Mouse (Mus musculus) liver, embryonic 12.5 days (tissue): ENCODE results near the gene Slco3a1. TPM values are rescaled to one million over a fixed set of nuclear protein-coding genes. Genes with fewer than 3 reads are reported as not detected.

ENCODE experiments used
- ATAC-seq: fragments of 200-750 bp; cut with Nextera tagmentation; 2 replicates; pipeline ENCODE4 v1.8.0; 2017; ENCODE audit warnings: moderate number of reproducible peaks, mild to moderate bottlenecking, moderate library complexity
- H3K27ac ChIP-seq: fragments of 300-500 bp; sonication (generic); 2 replicates; pipeline ENCODE4 v1.5.1; 2016; ENCODE audit warnings: mild to moderate bottlenecking
- H3K27me3 ChIP-seq: fragments of 300-500 bp; sonication (generic); replicated peaks from 2 replicates; pipeline ENCODE4 v1.6.1; 2016; ENCODE audit warnings: mild to moderate bottlenecking, moderate library complexity
- H3K36me3 ChIP-seq: fragments of 300-500 bp; sonication (generic); 2 replicates; pipeline ENCODE4 v1.6.1; 2016; ENCODE audit warnings: mild to moderate bottlenecking, moderate library complexity
- H3K4me1 ChIP-seq: fragments of 300-500 bp; sonication (generic); 2 replicates; pipeline ENCODE4 v1.6.1; 2016
- H3K4me2 ChIP-seq: fragments of 300-500 bp; sonication (generic); 2 replicates; pipeline ENCODE4 v1.6.1; 2016; ENCODE audit warnings: mild to moderate bottlenecking, moderate library complexity
- H3K4me3 ChIP-seq: fragments of 300-500 bp; sonication (generic); 2 replicates; pipeline ENCODE4 v1.5.1; 2016; ENCODE audit warnings: mild to moderate bottlenecking, moderate library complexity
- H3K9ac ChIP-seq: fragments of 300-500 bp; sonication (generic); 2 replicates; pipeline ENCODE4 v1.6.1; 2016; ENCODE audit warnings: mild to moderate bottlenecking, moderate library complexity
- H3K9me3 ChIP-seq: fragments of 300-500 bp; sonication (generic); replicated peaks from 2 replicates; pipeline ENCODE4 v1.6.1; 2016; ENCODE audit warnings: mild to moderate bottlenecking, moderate library complexity
- WGBS: fragments of 180-500 bp; shearing (Covaris S2); methylation state at CpG from one replicate; pipeline ENCODE4 v1.1.7; 2016; ENCODE audit not compliant: insufficient replicate concordance; 5-methylcytosine and 5-hydroxymethylcytosine counted together
- polyA plus RNA-seq: library from polyadenylated mRNA; unstranded; fragments of >200 nt; fragmentation: Nextera tagmentation; extraction: Ambion mirVana; gene quantifications from 2 replicates; pipeline ENCODE4 v1.2.1, GENCODE M21; 2016

The Slco3a1 gene
- polyA plus RNA-seq, 1 experiment from 2014 or later = 2.8 TPM

DNA sequence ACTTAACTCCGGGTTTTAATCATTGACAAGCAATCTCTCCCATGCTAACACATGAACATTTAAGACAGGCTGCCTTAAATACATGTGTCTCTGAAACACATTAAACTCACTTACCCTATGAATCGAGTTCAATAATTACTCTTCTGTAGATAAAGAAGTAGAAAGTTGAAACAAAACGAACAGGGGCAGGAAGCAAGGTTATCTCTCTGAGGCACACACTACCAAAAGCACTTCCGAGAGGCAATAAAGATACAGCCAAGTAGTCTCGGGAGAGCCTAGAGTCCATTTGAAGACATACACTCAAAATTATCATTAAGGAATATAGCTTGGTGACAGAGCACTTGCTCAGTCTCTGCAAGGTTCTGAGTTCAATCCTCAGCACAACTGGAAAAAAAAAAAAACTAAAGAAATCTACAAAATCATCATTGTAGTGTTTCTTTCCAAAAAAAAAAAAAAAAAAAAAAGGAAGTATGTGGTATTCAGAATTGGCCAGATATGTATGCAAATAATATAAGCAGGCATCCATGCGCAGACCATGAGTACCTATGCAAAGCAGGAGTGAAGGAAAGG, 5.5 kb downstream of the Slco3a1 start:
- H3K4me2 ChIP-seq = no peak overlapping the region
- no peak for ATAC-seq
- no peak overlapping the region for H3K9ac ChIP-seq
- peaks cover 29% of the 10 kb centered on the region for H3K27me3 ChIP-seq
- H3K9me3 ChIP-seq = no peaks in the 10 kb centered on the region
- no peak overlapping the region for H3K4me3 ChIP-seq
- H3K36me3 ChIP-seq = no peaks in the 10 kb centered on the region
- peaks cover 8% of the 10 kb centered on the region; the same call in 1 of the 2 replicates for H3K4me1 ChIP-seq
- 18% methylated on average over 6 of the region's 6 CpGs for WGBS
- no peak overlapping the region for H3K27ac ChIP-seq

DNA sequence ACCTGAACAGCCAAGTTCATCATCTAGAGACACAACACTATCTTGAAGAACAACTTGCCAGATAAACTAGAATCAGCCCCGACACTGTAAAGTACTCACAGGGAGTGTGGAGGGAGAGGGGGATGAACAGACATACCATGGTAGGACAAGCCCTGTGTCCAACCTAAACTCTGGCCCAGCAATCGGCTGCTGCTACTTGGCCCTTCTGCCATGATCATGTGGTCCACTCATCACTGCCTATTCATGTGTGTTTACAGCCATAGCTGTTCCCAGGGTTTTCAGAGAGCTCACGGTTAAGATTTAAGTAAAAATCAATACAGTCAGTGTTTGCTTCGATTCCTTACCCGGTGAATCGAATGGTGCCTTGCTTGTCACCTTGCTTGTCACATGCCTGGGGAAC, 7.9 kb downstream of the Slco3a1 start:
- H3K27ac ChIP-seq = no peak overlapping the region
- H3K4me1 ChIP-seq = peaks cover 5% of the 10 kb centered on the region; the same call in 1 of the 2 replicates
- H3K9ac ChIP-seq = no peak overlapping the region
- H3K36me3 ChIP-seq = no peaks in the 10 kb centered on the region
- H3K9me3 ChIP-seq = no peaks in the 10 kb centered on the region
- 67% methylated on average over 6 of the region's 6 CpGs for WGBS
- H3K4me2 ChIP-seq = no peak overlapping the region
- no peak for ATAC-seq
- peaks cover 5% of the 10 kb centered on the region for H3K27me3 ChIP-seq
- no peak overlapping the region for H3K4me3 ChIP-seq

DNA sequence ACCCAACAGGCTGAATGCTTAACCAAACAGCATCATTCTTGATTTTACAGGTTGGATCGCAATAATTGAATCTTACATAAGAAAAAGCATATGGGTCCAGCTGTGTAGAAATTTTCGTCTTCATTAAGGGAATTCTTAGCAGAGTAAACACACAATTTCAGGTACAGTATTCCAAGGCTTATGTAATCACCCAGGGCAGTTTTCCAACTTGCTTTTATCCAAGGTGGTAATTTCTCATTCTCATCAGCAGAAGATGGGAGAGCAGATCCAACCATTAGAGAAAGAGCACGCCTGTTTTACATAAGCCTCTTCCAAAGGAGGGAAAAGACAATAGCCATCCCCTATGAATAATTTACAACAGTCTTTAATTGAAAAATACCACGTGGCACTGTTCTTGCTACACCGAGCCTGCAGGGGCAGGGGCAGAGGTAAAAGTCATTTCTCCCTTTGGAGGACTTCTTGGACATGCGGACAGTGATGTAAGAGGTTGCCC, 9.0 kb downstream of the Slco3a1 start:
- H3K4me3 ChIP-seq = no peak overlapping the region
- no peaks in the 10 kb centered on the region for H3K36me3 ChIP-seq
- H3K9me3 ChIP-seq = no peaks in the 10 kb centered on the region
- 68% methylated on average over 6 of the region's 6 CpGs for WGBS
- no peak for ATAC-seq
- no peak overlapping the region for H3K27ac ChIP-seq
- no peak overlapping the region for H3K4me2 ChIP-seq
- no peaks in the 10 kb centered on the region for H3K27me3 ChIP-seq
- H3K4me1 ChIP-seq = peaks cover 5% of the 10 kb centered on the region; the same call in 1 of the 2 replicates
- H3K9ac ChIP-seq = no peak overlapping the region

DNA sequence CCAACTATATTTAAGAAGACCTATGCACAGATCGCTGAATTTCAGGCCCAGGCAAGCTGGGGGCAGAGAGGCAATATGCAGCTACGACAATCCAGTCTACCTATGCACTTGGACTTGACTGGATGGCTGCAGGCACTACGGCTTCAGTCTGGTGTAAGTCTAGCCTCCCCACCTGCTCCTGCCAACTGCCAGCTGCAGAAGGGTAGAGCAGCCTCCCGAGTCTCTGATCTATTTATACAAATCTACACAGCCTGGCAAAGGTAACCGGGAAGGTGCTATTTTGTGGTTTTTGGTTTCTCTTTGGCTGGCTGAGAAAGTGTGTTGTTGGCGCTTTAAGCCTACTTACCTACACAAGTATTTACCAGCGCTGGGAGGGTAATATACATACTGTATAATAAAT, 10.3 kb downstream of the Slco3a1 start:
- Histone ChIP-seq H3K9me3 (no peaks in the 10 kb centered on the region), H3K4me2 (no peak overlapping the region), H3K27ac (no peak overlapping the region), H3K4me1 (no peaks in the 10 kb centered on the region), H3K9ac (no peak overlapping the region), H3K36me3 (no peaks in the 10 kb centered on the region), H3K4me3 (no peak overlapping the region), H3K27me3 (no peaks in the 10 kb centered on the region)
- ATAC-seq = no peak
- 69% methylated on average over 7 of the region's 7 CpGs for WGBS

DNA sequence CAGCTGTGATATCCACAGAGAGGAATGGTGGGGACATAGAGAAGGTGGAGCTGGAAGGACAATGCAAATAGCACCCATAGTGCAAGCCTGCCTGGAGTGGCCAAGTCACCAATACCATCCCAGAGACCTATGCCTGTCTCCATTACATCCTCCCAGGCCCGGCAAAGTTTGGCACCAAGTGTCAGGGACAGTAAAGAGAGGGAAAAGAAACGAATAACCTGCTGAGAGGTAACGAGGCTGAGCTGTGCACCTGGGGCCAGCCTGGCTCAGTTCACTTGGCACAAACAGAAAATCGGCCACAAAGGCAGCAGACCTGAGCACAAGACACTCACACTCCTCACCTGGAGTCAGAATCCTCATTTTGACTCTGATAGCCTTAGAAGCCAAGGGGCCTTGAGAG, 12.6 kb downstream of the Slco3a1 start:
- no peaks in the 10 kb centered on the region for H3K27me3 ChIP-seq
- H3K4me3 ChIP-seq = no peak overlapping the region
- no peak overlapping the region for H3K9ac ChIP-seq
- H3K4me2 ChIP-seq = no peak overlapping the region
- H3K9me3 ChIP-seq = no peaks in the 10 kb centered on the region
- H3K4me1 ChIP-seq = no peaks in the 10 kb centered on the region
- H3K27ac ChIP-seq = no peak overlapping the region
- 60% methylated on average over 4 of the region's 4 CpGs for WGBS
- H3K36me3 ChIP-seq = no peaks in the 10 kb centered on the region
- no peak for ATAC-seq

DNA sequence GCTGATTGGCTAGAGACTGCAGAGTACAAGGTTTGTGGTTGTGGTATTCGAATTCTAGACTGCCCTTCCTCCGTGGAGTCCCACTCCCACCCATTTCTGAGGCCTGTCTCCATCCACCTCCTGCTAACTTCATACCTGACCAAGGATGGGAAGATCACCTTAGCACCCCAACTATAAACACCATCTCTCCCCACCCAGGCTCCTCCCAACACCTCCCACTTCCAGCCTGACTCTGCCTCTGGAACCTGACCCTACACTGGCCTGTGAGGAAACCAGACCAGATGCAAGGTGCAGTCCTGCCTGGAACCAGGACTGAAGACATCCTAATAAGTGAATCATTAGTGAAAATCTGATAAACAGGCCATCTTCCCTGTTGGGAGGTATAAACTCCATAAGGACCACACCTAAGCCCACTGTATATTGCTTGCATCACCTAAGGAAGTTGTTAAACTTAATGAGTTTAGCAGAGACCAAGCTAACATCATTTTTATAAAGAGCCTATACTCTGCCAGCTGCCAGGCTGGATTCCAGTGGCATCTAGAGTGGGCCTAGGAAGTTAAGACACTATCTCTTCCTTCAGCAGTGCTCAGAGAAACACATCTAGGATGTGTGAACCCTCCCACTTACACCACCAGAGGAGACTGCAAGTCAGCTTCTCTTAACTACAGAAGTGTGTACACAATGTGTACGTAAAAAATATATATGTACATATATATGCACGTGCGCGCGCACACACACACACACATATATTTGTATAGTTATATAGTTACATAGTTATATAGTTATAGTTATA, 13.5 kb downstream of the Slco3a1 start:
- H3K27ac ChIP-seq = no peak overlapping the region
- H3K27me3 ChIP-seq = no peaks in the 10 kb centered on the region
- H3K4me1 ChIP-seq = no peaks in the 10 kb centered on the region
- no peaks in the 10 kb centered on the region for H3K36me3 ChIP-seq
- WGBS = 82% methylated on average over 7 of the region's 7 CpGs
- no peak for ATAC-seq
- no peak overlapping the region for H3K9ac ChIP-seq
- no peak overlapping the region for H3K4me2 ChIP-seq
- no peaks in the 10 kb centered on the region for H3K9me3 ChIP-seq
- H3K4me3 ChIP-seq = no peak overlapping the region

DNA sequence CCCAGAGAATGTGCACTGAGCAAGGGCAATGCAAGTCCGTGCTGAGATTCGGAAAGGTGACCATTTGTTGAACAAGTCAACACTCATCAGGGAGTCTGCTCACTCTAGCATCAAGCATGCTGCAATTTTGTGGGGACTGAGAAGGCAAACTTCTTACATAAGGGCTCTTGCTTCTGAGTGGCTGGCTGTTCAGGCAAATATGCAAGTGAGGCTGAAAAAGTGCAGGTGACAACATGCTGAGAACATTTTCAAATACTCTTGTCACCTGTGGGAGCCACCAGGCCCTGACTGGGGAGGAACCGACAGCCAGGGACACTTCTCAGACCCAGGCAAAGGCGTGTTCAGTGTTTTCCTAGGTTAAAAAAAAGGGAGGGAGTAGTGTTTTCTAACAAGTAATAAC, 18.4 kb downstream of the Slco3a1 start:
- Histone ChIP-seq H3K36me3 (no peaks in the 10 kb centered on the region), H3K27me3 (no peaks in the 10 kb centered on the region), H3K9ac (no peak overlapping the region), H3K9me3 (no peaks in the 10 kb centered on the region), H3K4me3 (no peak overlapping the region), H3K4me1 (no peaks in the 10 kb centered on the region), H3K4me2 (no peak overlapping the region), H3K27ac (no peak overlapping the region)
- 65% methylated on average over 4 of the region's 4 CpGs for WGBS
- no peak for ATAC-seq

DNA sequence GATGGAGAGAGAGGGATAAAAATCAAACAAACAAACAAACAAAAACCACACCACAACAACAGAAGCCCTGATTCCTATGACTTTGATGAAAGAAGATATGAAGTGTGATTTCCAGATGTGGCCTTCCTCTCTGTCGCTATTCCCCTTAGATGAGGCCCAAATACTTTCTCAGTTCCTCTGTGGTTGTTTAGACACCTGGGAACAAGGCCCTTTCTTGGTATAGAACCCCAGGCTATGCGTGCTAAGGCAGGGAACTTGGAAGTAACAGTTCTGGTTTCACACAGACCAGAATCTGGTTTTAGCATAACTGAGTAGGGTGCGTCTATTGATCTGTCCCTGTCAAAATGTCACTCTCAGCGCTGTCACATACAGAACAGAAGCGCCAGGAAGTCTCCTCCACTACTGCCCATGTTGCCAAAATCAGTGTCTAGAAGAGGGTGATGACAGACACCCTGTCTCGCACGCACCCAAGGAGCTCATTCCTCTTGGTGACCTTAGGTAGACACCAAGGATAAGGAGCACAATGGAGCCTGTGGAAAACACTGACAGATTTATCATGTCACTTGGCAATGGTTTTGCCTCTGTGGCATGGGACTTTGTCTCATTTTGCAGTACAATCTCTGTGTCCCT, 23.0 kb downstream of the Slco3a1 start:
- no peak for ATAC-seq
- H3K27ac ChIP-seq = no peak overlapping the region
- no peaks in the 10 kb centered on the region for H3K9me3 ChIP-seq
- no peaks in the 10 kb centered on the region for H3K27me3 ChIP-seq
- H3K4me1 ChIP-seq = peaks cover 22% of the 10 kb centered on the region; the same call in 1 of the 2 replicates
- H3K9ac ChIP-seq = no peak overlapping the region
- no peak overlapping the region for H3K4me2 ChIP-seq
- no peak overlapping the region for H3K4me3 ChIP-seq
- 73% methylated on average over 7 of the region's 7 CpGs for WGBS
- H3K36me3 ChIP-seq = no peaks in the 10 kb centered on the region

DNA sequence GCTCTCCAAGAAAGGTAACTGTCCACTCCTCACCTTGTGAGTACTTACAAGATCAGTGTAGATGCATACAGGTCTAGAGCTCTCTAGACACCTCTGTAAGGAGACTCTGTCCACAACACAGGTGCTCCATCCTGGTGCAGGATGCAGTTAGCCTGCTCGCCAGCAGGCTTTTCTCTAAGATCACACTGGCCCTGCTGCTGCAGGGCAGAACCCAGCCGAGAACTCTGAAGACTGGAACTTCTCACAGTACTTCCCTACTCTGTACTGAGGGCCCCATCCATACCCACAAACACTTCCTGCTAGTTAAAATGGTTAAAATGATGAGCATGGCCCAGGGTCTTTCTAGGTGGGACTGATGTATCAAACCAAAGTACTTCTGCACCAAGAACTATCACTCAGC, 24.7 kb downstream of the Slco3a1 start:
- H3K9ac ChIP-seq = no peak overlapping the region
- H3K9me3 ChIP-seq = no peaks in the 10 kb centered on the region
- WGBS = 26% methylated on average over 2 of the region's 2 CpGs
- peaks cover 22% of the 10 kb centered on the region; the same call in 1 of the 2 replicates for H3K4me1 ChIP-seq
- ATAC-seq = no peak
- H3K27me3 ChIP-seq = no peaks in the 10 kb centered on the region
- no peak overlapping the region for H3K4me2 ChIP-seq
- H3K27ac ChIP-seq = no peak overlapping the region
- H3K4me3 ChIP-seq = no peak overlapping the region
- no peaks in the 10 kb centered on the region for H3K36me3 ChIP-seq

DNA sequence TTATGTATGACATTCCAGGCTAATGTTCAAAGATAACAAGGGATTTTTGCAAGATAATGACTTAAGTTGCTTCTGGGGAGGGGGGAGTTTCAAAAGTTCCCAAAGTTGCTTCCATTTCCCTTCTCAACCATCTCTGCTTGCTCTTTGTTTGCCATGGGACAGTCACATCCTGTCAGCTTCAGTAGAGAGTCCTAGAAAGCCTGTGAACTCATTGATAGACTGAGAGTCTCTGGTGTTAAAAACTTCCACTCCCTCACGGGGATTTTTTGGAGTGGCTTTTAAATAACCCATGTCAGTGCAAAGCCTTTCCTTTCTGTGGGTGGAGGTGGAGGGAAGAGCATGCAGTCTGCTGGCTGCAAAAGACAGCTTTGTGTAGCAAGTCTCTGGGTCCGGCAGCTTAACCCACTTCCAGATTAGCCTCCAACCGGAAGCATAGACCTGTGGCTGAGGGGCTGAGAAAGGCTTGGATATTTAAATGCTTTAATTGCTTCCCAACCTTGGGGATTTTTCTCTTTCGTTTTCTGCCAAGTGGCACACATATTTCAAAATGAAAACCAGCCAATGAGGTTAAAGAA, 25.3 kb downstream of the Slco3a1 start:
- no peak overlapping the region for H3K27ac ChIP-seq
- no peak for ATAC-seq

DNA sequence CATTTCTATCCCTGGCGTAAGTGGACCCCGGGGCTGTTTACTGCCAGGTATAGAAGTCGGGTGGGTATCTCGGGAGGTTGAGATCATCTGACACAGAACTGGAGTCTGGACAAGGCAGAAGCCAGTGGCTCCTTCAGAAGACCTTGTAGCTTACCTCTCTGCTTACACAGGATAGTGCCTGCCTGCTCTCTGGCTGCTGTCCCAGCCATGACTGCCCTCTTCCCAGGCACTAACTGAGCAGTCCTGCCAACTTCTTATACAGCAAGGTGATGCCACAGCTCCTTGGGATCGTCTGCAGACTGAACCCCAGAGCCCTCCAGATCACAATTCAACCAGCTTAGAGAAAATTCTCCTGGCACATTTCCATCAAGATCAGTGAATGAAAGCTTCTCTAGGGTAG, 26.4 kb downstream of the Slco3a1 start:
- no peaks in the 10 kb centered on the region for H3K36me3 ChIP-seq
- WGBS = 68% methylated on average over 5 of the region's 5 CpGs
- H3K4me2 ChIP-seq = no peak overlapping the region
- peaks cover 22% of the 10 kb centered on the region; the same call in 1 of the 2 replicates for H3K4me1 ChIP-seq
- H3K4me3 ChIP-seq = no peak overlapping the region
- no peaks in the 10 kb centered on the region for H3K9me3 ChIP-seq
- ATAC-seq = no peak
- no peak overlapping the region for H3K9ac ChIP-seq
- no peak overlapping the region for H3K27ac ChIP-seq
- no peaks in the 10 kb centered on the region for H3K27me3 ChIP-seq

More for the DNA sequence above, 25.3 kb downstream of the Slco3a1 start:
- Histone ChIP-seq H3K9me3 (no peaks in the 10 kb centered on the region), H3K36me3 (no peaks in the 10 kb centered on the region), H3K4me1 (peaks cover 22% of the 10 kb centered on the region; the same call in 1 of the 2 replicates), H3K27me3 (no peaks in the 10 kb centered on the region), H3K4me3 (no peak overlapping the region), H3K9ac (no peak overlapping the region), H3K4me2 (no peak overlapping the region)
- 20% methylated on average over 4 of the region's 4 CpGs for WGBS

DNA sequence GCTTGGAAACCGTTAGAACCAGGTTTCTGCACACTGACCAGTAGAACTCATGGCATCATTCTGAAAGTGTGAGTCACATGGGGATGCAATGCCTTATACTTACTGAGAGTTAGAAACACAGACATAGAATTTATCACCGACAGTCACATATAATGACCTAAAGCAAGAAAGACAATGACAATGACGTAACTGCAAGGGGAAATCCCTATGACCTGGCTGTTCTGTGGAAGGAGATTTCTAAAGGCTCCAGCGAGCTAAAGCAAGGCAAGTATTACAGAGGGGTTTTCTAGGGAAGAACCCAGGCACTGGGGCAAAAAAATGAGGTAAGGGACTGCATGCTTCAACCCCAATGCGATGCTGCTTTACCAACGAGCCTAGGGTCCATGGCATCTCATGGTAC, 26.9 kb downstream of the Slco3a1 start:
- H3K27ac ChIP-seq = no peak overlapping the region

More for the DNA sequence above, 26.9 kb downstream of the Slco3a1 start:
- Histone ChIP-seq H3K4me2 (no peak overlapping the region), H3K27me3 (no peaks in the 10 kb centered on the region), H3K9ac (no peak overlapping the region), H3K4me3 (no peak overlapping the region), H3K4me1 (peaks cover 22% of the 10 kb centered on the region; the same call in 1 of the 2 replicates), H3K36me3 (no peaks in the 10 kb centered on the region), H3K9me3 (no peaks in the 10 kb centered on the region)
- no peak for ATAC-seq
- WGBS = 61% methylated on average over 6 of the region's 6 CpGs
